Mouse (Mus musculus) neutrophil, adult 83 days (primary cell): ENCODE results near the gene Kcne1. TPM values are rescaled to one million over a fixed set of nuclear protein-coding genes. Genes with fewer than 3 reads are reported as not detected.

Experiments
- total RNA-seq, 2 experiments: library from RNA; stranded (reverse); gene quantifications; one replicate each; pipeline ENCODE4 v1.2.4; 2023

Gene Kcne1
- not detected for total RNA-seq

GRCm38 (mm10) chr16:92359229-92359628 is at the start of gene Kcne1:
Gene Kcne1 (minus strand): TSS chr16:92359468.

GRCm38 (mm10) chr16:92321341-92321740 is 37.9 kb downstream of the Kcne1 start, which contains the start of gene Fam243:
Gene Fam243 (minus strand): TSS chr16:92321441.

GRCm38 (mm10) chr16:92300649-92301411 is 58.4 kb downstream of the Kcne1 start, which contains the start of gene Smim11:
Gene Smim11 (plus strand): TSS chr16:92301286.

Other genes with a start within 250 kb of the Kcne1 start
- not detected for gene Kcne2, start 67.1 kb downstream of the Kcne1 start, total RNA-seq
- 10 to 100 TPM; 17.0 to 18.1 TPM for gene Smim11, start 58.2 kb downstream of the Kcne1 start, total RNA-seq
- not detected for gene Fam243, start 38.0 kb downstream of the Kcne1 start, total RNA-seq
- gene Rcan1, start 111.4 kb upstream of the Kcne1 start, total RNA-seq, result 1 to 10 TPM; 7.9 to 9.5 TPM
- not detected for gene Clic6, start 126.3 kb upstream of the Kcne1 start, total RNA-seq